Mouse (Mus musculus) liver, embryonic 14.5 days (tissue): Measurements from ENCODE around the gene Pfkfb1.

Source experiments
- CTCF ChIP-seq: IDR thresholded peaks from 2 replicates; pipeline ENCODE4 v1.5.1; 2016; ENCODE audit warnings: antibody characterized with exemption, low read depth, control low read depth
- EP300 ChIP-seq: IDR thresholded peaks from 2 replicates; pipeline ENCODE4 v1.6.1; 2016; ENCODE audit warnings: antibody characterized with exemption, low read depth

GRCm38 (mm10) chrX:150594176-150594575 is 6.1 kb downstream of the Pfkfb1 start:
- TF ChIP-seq CTCF (no peak), EP300 (no peak)
